Mouse (Mus musculus) kidney, embryonic 15.5 days (tissue): ENCODE measurements around the gene Cdadc1. TPM values are rescaled to one million over a fixed set of nuclear protein-coding genes. Genes with fewer than 3 reads are reported as not detected.

ENCODE experiments used
- ATAC-seq: fragments of 200-750 bp; cut with Nextera tagmentation; replicated peaks from 2 replicates; pipeline ENCODE4 v1.8.0; 2017; ENCODE audit warnings: moderate TSS enrichment; ENCODE audit not compliant: low FRiP score
- H3K27ac ChIP-seq: fragments of 300-500 bp; sonication (generic); 2 replicates; pipeline ENCODE4 v1.5.1; 2015; ENCODE audit warnings: mild to moderate bottlenecking, inconsistent platforms
- H3K27me3 ChIP-seq: fragments of 300-500 bp; sonication (generic); 2 replicates; pipeline ENCODE4 v1.6.1; 2015; ENCODE audit warnings: inconsistent platforms
- H3K36me3 ChIP-seq: fragments of 300-500 bp; sonication (generic); 2 replicates; pipeline ENCODE4 v1.6.1; 2015; ENCODE audit warnings: inconsistent platforms
- H3K4me1 ChIP-seq: fragments of 300-500 bp; sonication (generic); 2 replicates; pipeline ENCODE4 v1.6.1; 2015; ENCODE audit warnings: inconsistent platforms
- H3K4me2 ChIP-seq: fragments of 300-500 bp; sonication (generic); 2 replicates; pipeline ENCODE4 v1.6.1; 2015; ENCODE audit warnings: moderate library complexity, mild to moderate bottlenecking, inconsistent platforms
- H3K4me3 ChIP-seq: fragments of 300-500 bp; sonication (generic); replicated peaks from 2 replicates; pipeline ENCODE4 v1.5.1; 2015; ENCODE audit warnings: mild to moderate bottlenecking, inconsistent platforms
- H3K9ac ChIP-seq: fragments of 300-500 bp; sonication (generic); 2 replicates; pipeline ENCODE4 v1.6.1; 2015; ENCODE audit warnings: mild to moderate bottlenecking, inconsistent platforms
- H3K9me3 ChIP-seq: fragments of 300-500 bp; sonication (generic); replicated peaks from 2 replicates; pipeline ENCODE4 v1.6.1; 2016; ENCODE audit warnings: inconsistent platforms
- WGBS: fragments of 180-500 bp; shearing (Covaris S2); methylation state at CpG from one replicate; pipeline ENCODE4 v1.1.7; 2015; ENCODE audit warnings: mixed read lengths; 5-methylcytosine and 5-hydroxymethylcytosine counted together
- polyA plus RNA-seq: library from polyadenylated mRNA; unstranded; fragments of >200 nt; fragmentation: Nextera tagmentation; extraction: Ambion mirVana; gene quantifications from 2 replicates; pipeline ENCODE4 v1.2.1, GENCODE M21; 2015

The Cdadc1 gene
- polyA plus RNA-seq, 1 experiment from 2014 or later = 33.9 TPM

DNA sequence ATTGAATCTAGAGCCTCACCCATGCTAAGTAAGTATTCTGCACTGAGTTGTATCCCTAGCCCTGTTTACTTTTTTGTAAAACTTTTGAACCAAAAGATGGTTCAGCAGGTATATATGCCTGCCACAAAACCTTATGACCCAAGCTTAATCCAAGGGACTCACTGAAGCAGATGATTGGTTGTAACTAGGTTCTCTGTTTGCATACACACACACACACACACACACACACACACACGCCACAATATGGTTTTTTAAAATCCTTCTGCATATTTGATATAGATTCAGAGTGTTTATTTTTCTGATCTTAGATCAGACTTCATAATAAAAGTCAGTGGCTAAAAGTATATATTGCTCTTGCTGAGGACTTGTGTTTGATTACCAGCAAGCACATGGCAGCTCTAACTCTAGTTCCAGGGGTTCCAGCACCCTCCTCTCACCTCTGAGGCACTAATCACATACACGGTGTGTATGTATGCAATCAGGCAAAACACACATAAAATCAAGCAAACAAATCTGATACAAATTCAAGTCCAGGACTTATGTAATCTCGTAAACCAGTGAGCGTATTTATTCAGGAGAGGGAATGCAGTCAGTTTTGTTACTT is 59.8 kb downstream of the Cdadc1 start:
- 88% methylated on average over 4 of the region's 4 CpGs for WGBS

DNA sequence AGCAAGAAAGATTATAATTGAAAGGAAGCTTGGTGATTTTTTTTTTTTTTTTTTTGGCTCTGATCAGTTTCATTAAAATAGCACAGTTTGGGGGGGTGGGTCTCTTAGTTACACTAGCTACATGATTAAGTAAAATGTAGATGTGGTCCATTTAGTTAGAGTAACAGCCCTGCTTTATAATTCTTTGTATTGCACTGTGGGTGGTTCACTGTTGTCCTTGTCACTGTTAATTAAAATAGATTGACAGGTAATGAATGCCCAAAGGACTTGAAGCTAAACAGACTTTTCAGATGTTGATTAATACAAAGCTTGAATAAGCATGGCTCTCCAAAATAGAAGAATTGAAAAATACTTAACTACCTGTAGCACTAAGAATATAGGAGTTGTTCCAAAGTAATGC is 63.9 kb downstream of the Cdadc1 start:
- Histone ChIP-seq H3K4me3 (no peak overlapping the region), H3K9me3 (no peaks in the 10 kb centered on the region), H3K27me3 (no peaks in the 10 kb centered on the region), H3K27ac (no peak overlapping the region), H3K9ac (no peak overlapping the region), H3K4me2 (no peak overlapping the region), H3K36me3 (no peaks in the 10 kb centered on the region; the same call in 1 of the 2 replicates), H3K4me1 (no peaks in the 10 kb centered on the region)
- no peak for ATAC-seq

More for the DNA sequence above, 59.8 kb downstream of the Cdadc1 start:
- Histone ChIP-seq H3K9me3 (no peaks in the 10 kb centered on the region), H3K27me3 (no peaks in the 10 kb centered on the region), H3K9ac (no peak overlapping the region), H3K36me3 (no peaks in the 10 kb centered on the region), H3K27ac (no peak overlapping the region), H3K4me2 (no peak overlapping the region), H3K4me3 (no peak overlapping the region), H3K4me1 (no peaks in the 10 kb centered on the region)
- ATAC-seq = no peak

DNA sequence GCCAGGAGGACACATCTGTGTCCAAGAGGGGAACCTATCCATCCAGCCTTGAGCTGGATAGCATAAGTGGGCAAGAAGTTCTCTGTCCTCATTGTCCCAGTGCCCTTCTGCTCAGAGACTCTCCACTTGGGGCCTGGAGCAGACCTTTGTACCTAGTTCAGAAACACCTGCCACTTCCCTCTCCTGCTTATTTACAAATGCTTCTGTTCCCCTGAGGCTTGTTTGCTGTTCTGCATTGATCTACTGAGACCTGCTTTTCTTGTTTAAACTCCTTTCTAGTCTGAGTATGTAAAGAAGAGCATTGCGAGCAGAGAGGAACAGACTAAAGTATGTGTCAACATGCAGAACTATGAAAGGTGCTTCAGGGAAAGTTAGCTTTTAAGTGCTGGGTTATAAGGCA is 64.8 kb downstream of the Cdadc1 start:
- no peak for ATAC-seq
- WGBS = 83% methylated on average over 1 of the region's 1 CpGs

DNA sequence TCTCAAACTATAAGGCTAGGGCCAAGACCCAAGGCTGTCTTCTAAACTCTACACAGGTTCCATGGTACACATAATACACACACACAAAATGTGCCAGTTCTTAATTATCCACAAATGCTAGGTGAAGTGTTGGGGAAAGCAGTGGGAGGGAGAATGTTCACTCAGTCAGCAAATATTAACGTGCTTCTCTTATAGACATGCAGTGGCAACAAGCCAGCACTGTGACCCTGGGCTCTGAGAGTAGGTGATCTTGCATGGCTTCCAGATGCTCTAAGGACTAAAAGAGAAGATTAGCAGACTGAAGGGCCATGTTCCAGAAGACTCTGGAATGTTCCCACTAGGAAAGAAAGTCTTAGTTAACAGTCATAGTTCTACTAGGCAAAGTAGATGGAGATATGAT is 67.0 kb downstream of the Cdadc1 start:
- no peak overlapping the region for H3K27ac ChIP-seq
- no peaks in the 10 kb centered on the region for H3K9me3 ChIP-seq
- H3K4me1 ChIP-seq = no peaks in the 10 kb centered on the region
- ATAC-seq = no peak
- no peak overlapping the region for H3K4me2 ChIP-seq
- H3K9ac ChIP-seq = no peak overlapping the region
- no peak overlapping the region for H3K4me3 ChIP-seq
- no peaks in the 10 kb centered on the region; the same call in 1 of the 2 replicates for H3K36me3 ChIP-seq
- H3K27me3 ChIP-seq = no peaks in the 10 kb centered on the region
- 68% methylated on average over 1 of the region's 1 CpGs for WGBS

More for the DNA sequence above, 64.8 kb downstream of the Cdadc1 start:
- no peaks in the 10 kb centered on the region for H3K27me3 ChIP-seq
- H3K9me3 ChIP-seq = no peaks in the 10 kb centered on the region
- no peak overlapping the region for H3K4me3 ChIP-seq
- no peaks in the 10 kb centered on the region for H3K4me1 ChIP-seq
- H3K27ac ChIP-seq = no peak overlapping the region
- no peak overlapping the region for H3K4me2 ChIP-seq
- H3K9ac ChIP-seq = no peak overlapping the region
- no peaks in the 10 kb centered on the region; the same call in 1 of the 2 replicates for H3K36me3 ChIP-seq

DNA sequence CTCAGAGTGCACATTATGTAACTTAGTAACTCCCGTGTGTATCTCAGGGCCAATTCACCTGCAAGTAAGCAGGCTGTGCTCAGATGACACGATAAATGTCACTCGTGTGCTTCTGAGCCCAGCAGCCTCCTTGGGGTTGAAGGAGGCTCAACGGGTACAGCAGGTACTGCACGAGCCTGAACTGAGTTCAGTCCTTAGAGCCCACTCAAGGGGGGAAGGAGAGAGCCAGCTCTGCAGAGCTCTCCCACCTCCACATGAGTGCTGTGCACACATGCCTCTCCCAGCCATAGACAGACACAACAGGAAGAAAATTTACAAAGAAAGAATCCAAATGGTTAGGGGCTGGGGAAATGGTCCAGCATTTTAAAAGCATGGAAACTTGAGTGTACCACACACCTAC is 71.9 kb downstream of the Cdadc1 start:
- no peak for ATAC-seq
- Histone ChIP-seq H3K36me3 (no peaks in the 10 kb centered on the region; the same call in 1 of the 2 replicates), H3K27ac (no peak overlapping the region), H3K9ac (no peak overlapping the region), H3K4me1 (no peaks in the 10 kb centered on the region), H3K4me3 (no peak overlapping the region), H3K4me2 (no peak overlapping the region), H3K9me3 (no peaks in the 10 kb centered on the region), H3K27me3 (no peaks in the 10 kb centered on the region)
- WGBS = 89% methylated on average over 5 of the region's 5 CpGs

DNA sequence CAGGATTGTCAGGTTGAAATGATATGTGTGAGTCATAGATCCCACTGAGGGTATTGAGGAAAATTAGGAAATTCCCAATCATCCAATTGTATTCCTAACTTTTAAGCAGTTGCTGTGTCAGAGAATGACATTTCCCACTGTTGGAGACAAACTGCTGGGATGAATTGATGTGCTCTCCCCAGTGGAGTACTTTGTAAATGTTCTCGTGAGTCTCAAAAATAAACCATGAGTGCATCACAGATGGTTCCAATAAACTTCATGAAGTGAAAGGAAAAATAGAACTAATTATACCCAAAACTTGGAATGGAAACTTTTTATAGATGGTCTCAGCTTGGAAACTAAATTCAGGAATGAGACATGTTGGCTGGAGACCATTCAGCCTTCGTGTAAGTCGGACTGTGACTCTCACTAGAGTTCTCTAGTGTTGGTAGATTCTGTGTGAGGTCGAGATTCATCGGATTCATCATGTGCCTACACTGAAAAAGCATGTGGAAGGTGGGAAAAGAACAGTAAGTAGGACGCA is 83.8 kb downstream of the Cdadc1 start:
- Histone ChIP-seq H3K4me2 (no peak overlapping the region), H3K4me1 (no peaks in the 10 kb centered on the region), H3K36me3 (no peaks in the 10 kb centered on the region; the same call in 1 of the 2 replicates), H3K9ac (no peak overlapping the region), H3K27me3 (no peaks in the 10 kb centered on the region), H3K27ac (no peak overlapping the region), H3K9me3 (no peaks in the 10 kb centered on the region), H3K4me3 (no peak overlapping the region)
- no peak for ATAC-seq
- WGBS = 82% methylated on average over 6 of the region's 6 CpGs

Other genes starting within 250 kb of the Cdadc1 start
- gene Phf11d, start 232.5 kb downstream of the Cdadc1 start, polyA plus RNA-seq = 0.71 and 1.1 TPM in 2 replicates
- 0.53 and 0.63 TPM in 2 replicates for gene Phf11c, start 202.6 kb downstream of the Cdadc1 start, polyA plus RNA-seq
- 9.8 and 10.4 TPM in 2 replicates for gene Setdb2, start 157.1 kb downstream of the Cdadc1 start, polyA plus RNA-seq
- 41.1 and 42.3 TPM in 2 replicates for gene Cab39l, start 157.0 kb downstream of the Cdadc1 start, polyA plus RNA-seq
- 15.3 and 16.0 TPM in 2 replicates for gene Shisa2, start 27.3 kb upstream of the Cdadc1 start, polyA plus RNA-seq